Mouse (Mus musculus) thymus, postnatal 4 days (tissue): ENCODE measurements around the gene March2.
"Not testable (repeated sequence)": the region's sequence is repeated elsewhere in the genome, so short reads cannot be mapped to it uniquely, and the experiment has no call there.

Source experiments
- DNase-seq: peaks from one replicate; pipeline ENCODE4 v3.0.0; 2021

March2 gene

GRCm38 (mm10) chr17:33718384-33718881 lies at the start of gene March2:
TSS of gene March2 (minus strand) at chr17:33718670.
- peak; percentile 99 for DNase-seq

- no peak for DNase-seq
Observed at GRCm38 (mm10) chr17:33766389-33766788, 47.9 kb upstream of the March2 start.

GRCm38 (mm10) chr17:33760255-33761165 lies 42.0 kb upstream of the March2 start, which contains the start of gene Rab11b:
TSS of gene Rab11b (minus strand) at chr17:33760530.
- peak; percentile 98 for DNase-seq

GRCm38 (mm10) chr17:33759767-33760254 lies 41.3 kb upstream of the March2 start:
- DNase-seq: peak; percentile 99

- DNase-seq: no peak
Observed at GRCm38 (mm10) chr17:33757231-33757630, 38.8 kb upstream of the March2 start.

GRCm38 (mm10) chr17:33756108-33756790 lies 37.8 kb upstream of the March2 start:
- no peak for DNase-seq

GRCm38 (mm10) chr17:33755418-33756107 lies 37.1 kb upstream of the March2 start:
- DNase-seq: no peak

GRCm38 (mm10) chr17:33754656-33755055 lies 36.2 kb upstream of the March2 start:
- peak; percentile 47 for DNase-seq

GRCm38 (mm10) chr17:33752297-33752696 lies 33.8 kb upstream of the March2 start:
- DNase-seq: no peak

- no peak for DNase-seq
Observed at GRCm38 (mm10) chr17:33751181-33751580, 32.7 kb upstream of the March2 start.

- no peak for DNase-seq
Observed at GRCm38 (mm10) chr17:33749451-33749850, 31.0 kb upstream of the March2 start.

- DNase-seq: no peak
Observed at GRCm38 (mm10) chr17:33746011-33746410, 27.5 kb upstream of the March2 start.

GRCm38 (mm10) chr17:33744686-33745384 lies 26.4 kb upstream of the March2 start:
- DNase-seq: no peak

- DNase-seq: no peak
Observed at GRCm38 (mm10) chr17:33742420-33742819, 23.9 kb upstream of the March2 start.

- DNase-seq: not testable (repeated sequence)
Observed at GRCm38 (mm10) chr17:33733526-33733925, 15.1 kb upstream of the March2 start.

GRCm38 (mm10) chr17:33732556-33733083 lies 14.2 kb upstream of the March2 start:
- DNase-seq: not testable (repeated sequence)

GRCm38 (mm10) chr17:33729215-33729614 lies 10.7 kb upstream of the March2 start:
- no peak for DNase-seq

- no peak for DNase-seq
Observed at GRCm38 (mm10) chr17:33728396-33728795, 9.9 kb upstream of the March2 start.

GRCm38 (mm10) chr17:33719736-33720378 lies 1.4 kb upstream of the March2 start:
- no peak for DNase-seq

- DNase-seq: no peak
Observed at GRCm38 (mm10) chr17:33718944-33719725, 665 bp upstream of the March2 start.

- DNase-seq: no peak
Observed at GRCm38 (mm10) chr17:33717982-33718381, 488 bp downstream of the March2 start.
